Mouse (Mus musculus) gastrocnemius, postnatal 36 days (tissue): ENCODE measurements around the gene Cybrd1. TPM values are rescaled to one million over a fixed set of nuclear protein-coding genes. Genes with fewer than 3 reads are reported as not detected.

Experiments used
- DNase-seq, 2 experiments: peaks; one replicate each; pipeline ENCODE4 v3.0.0; 2022
- intact Hi-C: fragments of 180-260 bp; cut with DNase I; formaldehyde crosslinking; loops from one replicate; pipeline ENCODE4 v1.15.1; 2025
- total RNA-seq, 2 experiments: library from RNA; stranded (reverse); gene quantifications; 2 replicates each; pipeline ENCODE4 v1.2.3; 2021

Gene Cybrd1
- total RNA-seq, 2 experiments from 2014 or later, result 0.35 to 0.46 TPM

DNA sequence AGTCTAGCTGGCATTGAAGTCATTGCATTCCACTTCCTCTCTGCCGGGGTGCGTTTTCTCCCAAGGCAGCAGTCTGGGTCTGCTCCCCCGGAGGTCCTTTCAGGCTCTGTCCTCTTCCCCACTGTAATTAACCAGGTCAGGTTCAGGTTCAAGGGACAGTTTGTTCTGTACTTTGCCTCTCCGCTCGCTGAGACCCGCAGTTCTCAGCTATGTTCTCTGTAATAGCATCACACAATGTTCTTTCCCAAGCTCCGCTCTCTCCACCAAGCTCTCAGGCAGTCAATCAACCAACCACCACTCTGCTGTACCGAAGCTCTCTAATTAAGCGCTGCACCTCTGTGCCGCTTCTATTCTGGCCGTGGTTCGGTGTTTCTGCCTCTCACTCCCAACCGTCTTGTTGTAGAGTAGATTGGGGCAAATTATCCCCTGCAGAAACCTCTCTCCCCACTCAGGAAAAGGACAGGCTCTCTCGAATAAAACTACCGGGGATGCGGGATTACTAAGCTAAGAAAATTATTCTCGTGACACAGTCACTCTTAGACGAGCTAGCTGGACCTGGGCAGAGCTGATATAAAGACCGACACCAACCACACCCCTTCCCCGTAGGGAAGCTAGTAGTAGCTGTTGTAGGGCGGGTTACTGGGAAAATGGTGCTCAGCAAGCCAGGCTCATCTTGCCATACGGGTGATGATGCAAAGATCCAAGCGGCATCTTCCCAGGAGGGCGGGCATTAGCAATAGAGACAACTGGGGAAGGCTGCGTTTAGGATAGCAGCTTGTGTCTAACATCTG, 45.3 kb downstream of the Cybrd1 start:
- intact Hi-C loops, result no loop called here
- DNase-seq, result no peak

DNA sequence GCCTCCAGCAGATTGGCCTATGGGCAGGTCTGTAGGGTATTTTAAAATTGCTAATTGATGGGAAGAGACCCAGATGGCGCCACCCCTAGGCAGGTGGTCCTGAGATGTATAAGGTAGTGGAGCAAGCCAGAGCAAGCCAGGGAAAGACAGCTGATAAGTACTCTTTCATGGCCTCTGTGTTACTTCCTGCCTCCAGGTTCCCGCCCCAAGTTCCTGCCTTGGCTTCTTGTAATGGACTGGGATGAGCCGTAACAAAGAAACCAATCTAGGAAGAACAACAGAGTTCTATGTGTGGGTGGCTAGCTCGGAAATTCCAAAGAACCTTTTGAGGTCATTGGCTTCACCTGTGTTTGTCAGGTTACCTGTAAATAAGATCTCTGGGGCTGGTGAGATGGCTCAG, 49.5 kb downstream of the Cybrd1 start:
- intact Hi-C loops, result no loop called here
- DNase-seq, result no peak

DNA sequence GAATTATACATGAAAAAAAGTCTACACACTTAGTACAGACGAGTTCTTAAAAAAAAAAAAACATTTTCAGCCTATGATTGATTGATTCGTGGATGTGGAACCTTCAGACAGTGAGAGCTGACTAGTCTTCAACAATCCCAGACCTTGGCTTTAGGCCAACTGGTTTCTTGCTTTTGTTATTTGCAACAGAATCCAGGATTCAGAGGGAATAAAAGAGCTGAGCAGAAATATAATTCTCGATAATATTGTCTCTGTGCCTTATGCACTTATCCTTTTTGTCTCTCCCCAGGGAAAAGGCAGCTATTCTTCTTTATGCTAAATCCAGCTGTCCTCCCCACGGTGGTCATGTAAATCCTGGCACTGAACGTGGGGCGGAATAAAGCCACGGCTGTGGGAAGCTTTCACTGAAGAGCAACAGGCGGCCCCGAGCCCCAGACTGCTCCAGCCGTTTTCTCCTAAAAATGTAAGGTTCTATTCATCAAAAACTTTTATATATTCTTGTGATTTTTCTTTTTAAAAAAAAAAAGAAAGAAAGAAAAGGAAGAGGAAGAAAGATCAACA, 50.8 kb downstream of the Cybrd1 start:
- DNase-seq, result no peak
- intact Hi-C loops, result no loop called here

- intact Hi-C loops, result no loop called here
- no peak for DNase-seq
These were observed 55.3 kb downstream of the Cybrd1 start for GRCm38 (mm10) chr2:71173031-71173430.

DNA sequence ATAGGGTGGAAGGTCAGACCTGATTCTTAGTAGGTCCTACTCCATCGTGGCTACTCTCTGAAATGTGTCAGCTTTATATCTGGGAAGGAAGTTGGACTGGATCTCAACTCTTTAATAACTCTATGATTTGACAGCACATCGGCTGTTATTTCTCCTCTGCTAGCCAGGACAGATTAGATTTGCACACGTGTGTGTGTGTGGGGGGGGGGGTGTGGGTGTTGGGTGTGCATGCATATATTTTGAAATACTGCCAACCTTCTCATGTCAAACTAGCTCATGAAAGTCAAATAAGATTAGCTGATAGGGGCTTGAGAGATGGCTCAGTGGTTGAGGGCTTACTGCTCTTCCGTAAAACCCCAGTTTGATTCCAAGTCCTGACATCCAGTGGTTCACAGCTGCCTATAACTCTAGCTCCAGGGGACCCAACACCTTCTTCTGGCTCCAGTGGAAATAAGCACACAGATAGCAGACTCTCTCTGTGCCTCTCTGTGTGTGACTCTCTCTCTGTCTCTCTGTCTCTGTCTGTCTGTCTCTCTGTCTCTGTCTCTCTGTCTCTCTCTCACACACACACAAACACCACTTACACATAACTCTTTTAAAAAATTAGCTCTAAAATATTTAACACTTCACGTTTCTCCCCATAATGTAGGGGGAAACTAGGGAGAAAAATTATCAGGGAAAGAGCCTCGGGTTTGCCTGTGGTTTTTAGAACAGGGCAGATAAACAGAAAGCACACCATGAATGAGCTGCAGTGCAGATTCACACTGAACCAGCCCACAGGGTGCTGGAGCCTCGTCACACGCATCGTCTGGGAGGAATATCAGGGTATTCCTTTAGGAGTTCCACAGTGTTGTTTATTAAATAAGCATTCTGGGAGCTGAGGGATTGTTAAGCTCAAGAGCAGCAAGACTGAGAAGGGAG, 58.9 kb downstream of the Cybrd1 start:
- intact Hi-C loops, result no loop called here
- DNase-seq, result no peak

DNA sequence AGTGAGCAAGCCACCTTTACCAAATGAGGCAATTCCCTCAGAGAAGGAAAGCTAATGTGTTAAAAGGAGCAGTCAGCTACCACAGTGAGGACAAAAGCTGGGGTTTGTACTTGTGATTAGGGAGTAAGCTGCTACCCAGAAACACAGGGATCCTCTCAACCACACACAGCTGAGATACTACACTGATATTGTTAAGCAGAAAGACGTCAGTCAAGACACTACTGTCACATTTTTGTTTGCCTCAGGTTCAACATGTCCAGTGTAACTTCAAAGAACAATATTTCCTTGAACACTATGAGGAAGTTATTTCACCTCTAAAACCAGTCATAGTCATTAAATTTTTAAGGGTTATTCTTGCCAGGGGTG, 59.5 kb downstream of the Cybrd1 start:
- DNase-seq, result no peak
- intact Hi-C loops, result no loop called here

GRCm38 (mm10) chr2:71177760-71178159, 60.0 kb downstream of the Cybrd1 start:
- no peak for DNase-seq
- intact Hi-C loops, result no loop called here

DNA sequence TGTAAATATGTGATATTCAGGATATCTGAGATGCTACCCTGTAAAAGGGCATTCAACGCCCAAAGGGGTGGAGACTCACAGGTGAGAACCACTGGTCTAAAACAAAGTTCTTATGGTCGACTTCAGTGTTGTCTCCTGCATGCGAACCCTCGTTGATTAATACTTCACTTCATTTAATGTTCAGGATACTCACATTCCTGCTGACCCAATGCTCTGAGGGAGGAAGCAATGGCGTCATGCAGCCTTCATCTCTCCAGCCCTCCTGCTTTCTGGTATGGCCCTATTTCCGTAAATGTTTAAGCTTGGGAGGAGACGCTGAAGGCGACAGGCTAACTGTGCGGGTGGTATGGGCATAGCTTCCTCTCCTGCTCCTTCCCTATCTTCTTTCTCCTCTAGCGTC, 62.0 kb downstream of the Cybrd1 start:
- no peak for DNase-seq
- intact Hi-C loops, result no loop called here

DNA sequence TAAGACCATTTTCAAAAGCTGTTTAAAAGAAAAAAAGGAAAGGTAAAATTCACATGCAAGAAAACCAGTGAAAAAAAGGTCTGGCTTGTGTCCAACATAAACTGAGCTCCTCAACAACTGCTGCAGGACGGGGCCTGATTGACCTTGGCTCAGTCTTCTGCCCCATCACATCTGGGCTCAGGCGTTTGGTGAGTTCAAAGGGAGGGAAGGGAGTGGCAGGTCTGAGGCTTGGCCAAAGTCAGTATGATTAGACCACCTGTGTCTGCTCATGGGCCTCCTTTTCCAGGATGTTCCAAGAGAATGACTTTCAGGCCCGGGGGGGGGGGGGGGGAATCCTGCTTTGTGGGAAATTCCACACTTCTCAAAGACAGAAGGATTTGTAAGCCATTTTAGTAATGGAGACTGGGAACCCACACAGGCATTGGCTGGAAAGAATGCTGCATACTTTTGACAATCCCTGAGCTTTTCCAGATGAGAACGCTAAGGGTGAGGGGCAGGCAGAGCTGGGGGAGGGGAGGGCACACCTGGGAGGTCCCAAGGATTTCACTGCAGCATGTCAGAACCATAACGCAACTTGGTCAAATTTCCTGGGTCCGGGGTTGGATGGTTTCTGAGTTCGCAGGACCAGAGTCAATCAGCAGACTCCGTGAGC, 63.0 kb downstream of the Cybrd1 start:
- no peak for DNase-seq
- intact Hi-C loops, result no loop called here

- DNase-seq, result no peak
- intact Hi-C loops, result no loop called here
These were observed 70.2 kb downstream of the Cybrd1 start for GRCm38 (mm10) chr2:71187950-71188349.

DNA sequence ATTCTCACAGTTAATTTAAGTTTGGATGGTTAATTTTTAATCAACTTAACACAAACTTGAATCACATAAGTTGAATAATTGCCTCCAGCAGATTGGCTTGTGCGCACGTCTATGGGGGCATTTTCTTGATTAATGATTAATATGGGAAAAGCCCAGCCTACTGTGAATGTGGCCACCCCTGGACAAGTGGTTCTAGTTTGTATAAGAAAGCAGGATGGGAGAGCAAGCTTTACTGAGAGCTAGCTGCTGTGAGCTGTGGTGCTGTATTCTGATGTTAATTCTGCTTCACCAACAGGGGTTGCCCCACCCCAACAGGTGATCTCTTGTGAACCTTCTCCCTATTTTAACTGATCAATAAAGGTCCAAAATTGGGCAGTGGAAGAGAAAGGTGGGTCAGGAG, 71.1 kb downstream of the Cybrd1 start:
- intact Hi-C loops, result no loop called here
- DNase-seq, result no peak

DNA sequence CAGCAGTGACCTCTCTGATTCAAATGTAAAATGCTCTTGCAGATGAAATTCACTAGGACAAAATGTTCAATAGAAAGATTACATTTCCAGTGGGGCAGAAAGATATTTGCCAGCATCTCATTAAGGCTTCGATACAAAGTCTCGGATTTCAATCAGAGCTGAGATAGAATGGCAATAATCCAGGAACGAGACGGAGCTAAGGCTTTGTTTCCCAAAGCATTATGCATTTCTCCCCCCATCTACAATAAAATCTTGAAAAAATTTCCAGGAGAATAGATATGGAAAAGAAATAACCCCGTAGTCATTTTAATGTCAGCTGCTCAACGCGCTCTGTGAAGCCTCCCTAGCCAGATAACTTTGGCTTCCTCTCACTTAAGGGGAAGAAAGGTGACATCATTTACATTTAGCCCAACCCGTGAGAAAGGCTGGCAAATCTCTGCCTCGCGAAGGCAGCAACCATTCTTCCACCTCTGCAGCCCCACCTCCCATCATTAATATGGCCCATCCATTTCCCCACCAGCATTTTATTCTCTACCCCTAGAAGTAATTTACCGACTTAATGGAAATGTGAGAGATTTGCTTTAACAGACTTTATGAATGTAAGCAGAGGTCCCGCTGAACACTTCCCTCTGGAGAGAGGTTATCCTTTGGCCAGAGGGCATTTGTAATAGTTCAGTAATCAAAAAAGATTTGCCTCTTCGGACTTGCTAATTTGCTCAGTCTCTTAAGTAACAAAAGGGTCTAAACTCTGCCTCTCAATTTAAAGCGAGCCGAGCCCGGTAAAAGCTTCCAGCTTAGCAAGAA, 73.9 kb downstream of the Cybrd1 start:
- intact Hi-C loops, result no loop called here

GRCm38 (mm10) chr2:71192195-71192807, 74.6 kb downstream of the Cybrd1 start:
- no peak for DNase-seq
- intact Hi-C loops, result no loop called here

More for the DNA sequence above, 73.9 kb downstream of the Cybrd1 start:
- DNase-seq, result no peak

Other genes with a start within 250 kb of the Cybrd1 start
- gene Dcaf17, start 62.6 kb upstream of the Cybrd1 start, total RNA-seq, result 1 to 10 TPM; 3.6 to 3.9 TPM
- 1 to 10 TPM; 4.8 TPM for gene Mettl8, start 62.3 kb upstream of the Cybrd1 start, total RNA-seq
- gene Dync1i2, start 93.8 kb downstream of the Cybrd1 start, total RNA-seq, result 10 to 100 TPM; 39.0 to 39.6 TPM
- 100 to 1,000 TPM; 386 to 403 TPM for gene Slc25a12, start 249.8 kb downstream of the Cybrd1 start, total RNA-seq